Mouse (Mus musculus) G1E-ER4 (cell line): ENCODE data around the gene Olfr806. TPM values are rescaled to one million over a fixed set of nuclear protein-coding genes. Genes with fewer than 3 reads are reported as not detected.

ENCODE experiments used
- GATA1 ChIP-seq: IDR thresholded peaks from one replicate; pipeline ENCODE4 v1.8.0; 2012; ENCODE audit warnings: low read length, inconsistent platforms
- polyA plus RNA-seq: library from polyadenylated mRNA; stranded (reverse); fragments of >175 nt; gene quantifications from 2 replicates; pipeline ENCODE4 v1.2.3, GENCODE M21; 2012

Gene Olfr806
- not detected in 2 replicates for polyA plus RNA-seq

- no peak for TF ChIP-seq GATA1
Measured at GRCm38 (mm10) chr10:129741821-129742220, at the start of gene Olfr806. Gene Olfr806 (minus strand): TSS chr10:129741921.

GRCm38 (mm10) chr10:129778123-129778522 lies 36.4 kb upstream of the Olfr806 start:
- TF ChIP-seq GATA1, result no peak

GRCm38 (mm10) chr10:129774338-129774737 lies 32.6 kb upstream of the Olfr806 start, which contains the start of gene Olfr809:
Gene Olfr809 (plus strand): TSS chr10:129774638.
- TF ChIP-seq GATA1, result no peak

- no peak for TF ChIP-seq GATA1
Measured at GRCm38 (mm10) chr10:129765182-129765581, 23.5 kb upstream of the Olfr806 start, which contains the start of gene Olfr808. Gene Olfr808 (plus strand): TSS chr10:129765482.

DNA sequence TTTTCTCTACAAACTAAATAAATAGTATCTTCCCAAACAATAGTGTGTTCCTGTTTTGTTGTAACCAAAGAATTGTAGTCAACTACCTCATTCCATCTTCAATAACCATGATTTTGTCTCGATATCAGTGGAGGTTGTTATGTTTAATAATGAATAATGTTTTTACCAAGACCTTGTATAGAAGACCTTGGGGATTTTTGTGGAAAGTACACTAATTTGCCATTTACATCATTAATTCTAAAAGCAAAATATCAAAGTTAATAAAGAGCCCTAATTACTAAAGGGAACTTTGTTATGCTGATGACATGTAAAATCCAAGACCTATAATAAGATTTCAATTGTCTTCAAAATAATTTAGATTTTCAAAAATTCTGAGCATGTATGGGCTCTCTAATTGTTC lies 16.0 kb upstream of the Olfr806 start, which contains the start of gene Olfr807:
Gene Olfr807 (minus strand): TSS at position 101 of the 400 bp plus-strand sequence.
- TF ChIP-seq GATA1, result no peak

- no peak for TF ChIP-seq GATA1
Measured at GRCm38 (mm10) chr10:129729275-129729674, 12.4 kb downstream of the Olfr806 start, which contains the start of gene Olfr805. Gene Olfr805 (minus strand): TSS chr10:129729375.

DNA sequence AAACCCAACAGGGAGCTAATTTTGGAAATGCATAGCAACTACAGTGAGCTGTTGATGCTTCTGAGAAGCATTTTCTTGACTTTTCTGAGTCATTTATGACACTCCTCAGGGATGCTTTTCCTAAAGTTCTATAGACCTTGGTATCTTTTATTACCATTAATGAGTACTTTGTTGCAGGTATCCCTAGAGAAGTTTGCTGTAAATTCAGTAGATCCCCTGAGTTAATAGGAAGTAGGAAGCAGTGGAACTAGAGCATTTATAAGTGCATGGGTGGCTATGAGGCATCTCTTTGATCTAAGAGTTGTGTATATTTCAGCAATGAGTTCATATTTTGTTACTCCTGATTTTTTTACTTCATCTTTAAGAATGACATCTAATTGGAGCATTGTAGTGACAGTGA lies 38.8 kb downstream of the Olfr806 start, which contains the start of gene Olfr804:
Gene Olfr804 (plus strand): TSS at position 301 of the 400 bp plus-strand sequence.
- TF ChIP-seq GATA1, result no peak

DNA sequence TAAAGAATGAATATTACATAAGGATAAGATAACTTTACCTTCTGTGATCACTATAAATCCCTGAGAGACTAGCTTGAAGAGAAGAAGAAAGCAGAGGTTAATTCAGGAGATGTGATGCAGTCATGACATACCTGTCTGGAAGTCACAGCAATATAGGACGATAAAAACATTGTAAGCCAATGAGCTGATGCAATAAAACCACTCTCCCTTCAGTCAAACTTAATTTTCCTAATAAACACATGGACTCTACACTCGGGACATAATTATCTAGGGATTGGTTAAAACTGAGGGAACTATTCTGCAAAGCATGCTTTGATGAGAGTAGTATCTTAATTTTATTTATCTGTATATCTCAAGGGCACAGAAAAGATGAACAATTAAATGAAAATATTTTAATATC lies 47.5 kb downstream of the Olfr806 start, which contains the start of gene Olfr803:
Gene Olfr803 (minus strand): TSS at position 101 of the 400 bp plus-strand sequence.
- TF ChIP-seq GATA1, result no peak

- TF ChIP-seq GATA1, result no peak
Measured at GRCm38 (mm10) chr10:129688069-129688468, 53.7 kb downstream of the Olfr806 start, which contains the start of gene Olfr802. Gene Olfr802 (minus strand): TSS chr10:129688169.

Other genes starting within 250 kb of the Olfr806 start
- gene Olfr790, start 243.4 kb downstream of the Olfr806 start, polyA plus RNA-seq, result not detected in 2 replicates
- not detected in 2 replicates for gene Olfr791, start 220.1 kb downstream of the Olfr806 start, polyA plus RNA-seq
- gene Olfr792, start 202.8 kb downstream of the Olfr806 start, polyA plus RNA-seq, result not detected in 2 replicates
- gene Olfr794, start 174.3 kb downstream of the Olfr806 start, polyA plus RNA-seq, result not detected in 2 replicates
- not detected in 2 replicates for gene Olfr796, start 129.4 kb downstream of the Olfr806 start, polyA plus RNA-seq
- gene Olfr798, start 114.0 kb downstream of the Olfr806 start, polyA plus RNA-seq, result not detected in 2 replicates
- gene Olfr799, start 104.4 kb downstream of the Olfr806 start, polyA plus RNA-seq, result not detected in 2 replicates
- gene Olfr800, start 84.2 kb downstream of the Olfr806 start, polyA plus RNA-seq, result not detected in 2 replicates
- gene Olfr801, start 68.1 kb downstream of the Olfr806 start, polyA plus RNA-seq, result not detected in 2 replicates
- gene Olfr802, start 53.8 kb downstream of the Olfr806 start, polyA plus RNA-seq, result not detected in 2 replicates
- gene Olfr803, start 47.6 kb downstream of the Olfr806 start, polyA plus RNA-seq, result not detected in 2 replicates
- not detected in 2 replicates for gene Olfr804, start 38.7 kb downstream of the Olfr806 start, polyA plus RNA-seq
- not detected in 2 replicates for gene Olfr805, start 12.5 kb downstream of the Olfr806 start, polyA plus RNA-seq
- not detected in 2 replicates for gene Olfr807, start 15.9 kb upstream of the Olfr806 start, polyA plus RNA-seq
- gene Olfr808, start 23.6 kb upstream of the Olfr806 start, polyA plus RNA-seq, result not detected in 2 replicates
- gene Olfr809, start 32.7 kb upstream of the Olfr806 start, polyA plus RNA-seq, result not detected in 2 replicates
- gene Olfr810, start 53.0 kb upstream of the Olfr806 start, polyA plus RNA-seq, result not detected in 2 replicates
- not detected in 2 replicates for gene Olfr811, start 62.5 kb upstream of the Olfr806 start, polyA plus RNA-seq
- not detected in 2 replicates for gene Olfr812, start 104.2 kb upstream of the Olfr806 start, polyA plus RNA-seq
- not detected in 2 replicates for gene Olfr813, start 113.4 kb upstream of the Olfr806 start, polyA plus RNA-seq
- not detected in 2 replicates for gene Olfr814, start 137.9 kb upstream of the Olfr806 start, polyA plus RNA-seq
- gene Olfr815, start 163.9 kb upstream of the Olfr806 start, polyA plus RNA-seq, result not detected in 2 replicates
- gene Olfr816, start 173.7 kb upstream of the Olfr806 start, polyA plus RNA-seq, result not detected in 2 replicates
- not detected in 2 replicates for gene Olfr818, start 207.2 kb upstream of the Olfr806 start, polyA plus RNA-seq
- not detected in 2 replicates for gene Olfr819, start 225.3 kb upstream of the Olfr806 start, polyA plus RNA-seq
- gene Olfr247, start 234.2 kb upstream of the Olfr806 start, polyA plus RNA-seq, result not detected in 2 replicates
- gene Gm10310, start 243.1 kb upstream of the Olfr806 start, polyA plus RNA-seq, result not detected in 2 replicates